Mouse (Mus musculus) midbrain, postnatal 0 days (tissue): ENCODE measurements around the gene Cfap54. TPM values are rescaled to one million over a fixed set of nuclear protein-coding genes. Genes with fewer than 3 reads are reported as not detected.
A peak's percentile ranks its signal among the peaks of the same experiment; 100 is the strongest.

ENCODE experiments used
- ATAC-seq: fragments of 200-750 bp; cut with Nextera tagmentation; 2 replicates; pipeline ENCODE4 v1.8.0; 2017; ENCODE audit warnings: moderate number of reproducible peaks, mild to moderate bottlenecking, moderate TSS enrichment, moderate library complexity; ENCODE audit not compliant: low FRiP score
- DNase-seq: peaks from one replicate; pipeline ENCODE4 v3.0.0-alpha.2; 2015; ENCODE audit warnings: low spot score
- H3K27ac ChIP-seq: fragments of 300-500 bp; sonication (generic); 2 replicates; pipeline ENCODE4 v1.5.1; 2014; ENCODE audit warnings: low read depth, mild to moderate bottlenecking, low read length, mixed read lengths
- H3K27me3 ChIP-seq: fragments of 300-500 bp; sonication (generic); 2 replicates; pipeline ENCODE4 v1.6.1; 2014; ENCODE audit warnings: low read length, control low read depth, mixed read lengths; ENCODE audit not compliant: insufficient read depth
- H3K36me3 ChIP-seq: fragments of 300-500 bp; sonication (generic); 2 replicates; pipeline ENCODE4 v1.6.1; 2014; ENCODE audit warnings: low read length, control low read depth, mixed read lengths; ENCODE audit not compliant: insufficient read depth
- H3K4me1 ChIP-seq: fragments of 300-500 bp; sonication (generic); 2 replicates; pipeline ENCODE4 v1.6.1; 2014; ENCODE audit warnings: mild to moderate bottlenecking, control low read depth, antibody characterized with exemption, low read length, mixed read lengths; ENCODE audit not compliant: insufficient read depth
- H3K4me2 ChIP-seq: fragments of 300-500 bp; sonication (generic); 2 replicates; pipeline ENCODE4 v1.6.1; 2014; ENCODE audit warnings: low read depth, mild to moderate bottlenecking, low read length, mixed read lengths; ENCODE audit not compliant: poor library complexity, severe bottlenecking
- H3K4me3 ChIP-seq: fragments of 300-500 bp; sonication (generic); 2 replicates; pipeline ENCODE4 v1.5.1; 2014; ENCODE audit warnings: low read depth, mild to moderate bottlenecking, low read length, moderate library complexity
- H3K9ac ChIP-seq: fragments of 300-500 bp; sonication (generic); replicated peaks from 2 replicates; pipeline ENCODE4 v1.6.1; 2014; ENCODE audit warnings: mild to moderate bottlenecking, low read length, moderate library complexity, mixed read lengths; ENCODE audit not compliant: poor library complexity, severe bottlenecking
- H3K9me3 ChIP-seq: fragments of 300-500 bp; sonication (generic); 2 replicates; pipeline ENCODE4 v1.6.1; 2016; ENCODE audit warnings: low read length, control low read depth
- CTCF ChIP-seq: IDR thresholded peaks from 2 replicates; pipeline ENCODE4 v1.5.1; 2016; ENCODE audit warnings: antibody characterized with exemption, mild to moderate bottlenecking
- WGBS: fragments of 180-500 bp; shearing (Covaris S2); extraction: QIAGEN DNeasy Blood & Tissue Kit; methylation state at CpG from one replicate; pipeline ENCODE4 v1.1.7; 2014; 5-methylcytosine and 5-hydroxymethylcytosine counted together
- polyA plus RNA-seq: library from polyadenylated mRNA; unstranded; fragments of >200 nt; fragmentation: Nextera tagmentation; extraction: Ambion mirVana; gene quantifications from 2 replicates; pipeline ENCODE4 v1.2.1, GENCODE M21; 2015
- total RNA-seq: library from RNA; depleted of rRNA; stranded (reverse); fragments of >200 nt; gene quantifications from 2 replicates; pipeline ENCODE4 v1.2.3, GENCODE M21; 2014

Gene Cfap54
- total and polyA plus RNA-seq, 2 experiments from 2014 or later: 4.2 to 4.9 TPM

DNA sequence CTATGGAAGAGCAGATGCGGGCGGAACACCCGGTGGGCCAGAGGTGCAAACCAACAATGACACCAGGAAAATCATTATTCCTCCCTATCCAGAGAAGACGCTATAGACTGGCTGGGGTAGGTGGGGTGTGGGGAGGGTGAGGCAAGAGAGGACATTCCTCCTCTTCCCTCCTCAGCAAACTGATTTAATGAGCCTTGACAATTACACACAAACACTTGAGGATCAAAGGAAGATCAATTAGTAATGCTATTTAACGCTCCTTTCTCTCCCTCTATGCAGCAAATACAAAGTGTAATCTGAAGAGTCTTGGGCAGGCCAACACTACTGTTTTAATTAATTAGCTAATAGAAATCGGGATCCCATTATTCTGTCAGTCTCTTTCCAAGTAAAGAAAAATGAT is 174.2 kb downstream of the Cfap54 start:
- 47% methylated on average over 6 of the region's 6 CpGs for WGBS
- Histone ChIP-seq H3K27me3 (no peaks in the 10 kb centered on the region), H3K36me3 (no peaks in the 10 kb centered on the region), H3K27ac (no peak overlapping the region), H3K9ac (no peak overlapping the region), H3K9me3 (no peaks in the 10 kb centered on the region), H3K4me1 (no peaks in the 10 kb centered on the region), H3K4me2 (no peak overlapping the region), H3K4me3 (no peak overlapping the region)
- no peak for DNase-seq
- no peak for ATAC-seq
- TF ChIP-seq CTCF: no peak

DNA sequence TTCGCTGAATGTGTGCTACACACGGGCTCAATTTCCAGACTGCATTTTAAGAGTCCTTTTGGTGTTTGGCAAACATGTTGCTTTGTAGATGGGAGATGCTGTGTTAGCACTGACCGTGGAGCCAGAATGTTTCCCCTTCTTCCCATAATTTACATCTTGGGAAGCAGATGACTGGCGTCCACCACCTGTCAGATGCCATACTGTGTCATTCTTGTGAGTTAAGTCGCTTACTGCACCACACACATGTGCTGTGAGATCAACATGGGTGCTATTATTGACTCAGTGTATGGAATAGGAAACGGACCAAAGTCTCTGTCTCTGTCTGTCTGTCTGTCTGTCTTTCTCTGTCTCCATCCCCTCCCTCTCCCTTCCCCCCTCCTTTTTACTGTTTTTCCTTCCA is 193.0 kb downstream of the Cfap54 start:
- no peak for TF ChIP-seq CTCF
- WGBS: 89% methylated on average over 6 of the region's 6 CpGs
- ATAC-seq (no peak), DNase-seq (no peak)
- no peaks in the 10 kb centered on the region for H3K27me3 ChIP-seq
- no peak overlapping the region for H3K4me3 ChIP-seq
- no peak overlapping the region for H3K4me2 ChIP-seq
- no peak overlapping the region for H3K27ac ChIP-seq
- H3K9ac ChIP-seq: no peak overlapping the region
- H3K4me1 ChIP-seq: no peaks in the 10 kb centered on the region
- H3K9me3 ChIP-seq: no peaks in the 10 kb centered on the region
- no peaks in the 10 kb centered on the region for H3K36me3 ChIP-seq

DNA sequence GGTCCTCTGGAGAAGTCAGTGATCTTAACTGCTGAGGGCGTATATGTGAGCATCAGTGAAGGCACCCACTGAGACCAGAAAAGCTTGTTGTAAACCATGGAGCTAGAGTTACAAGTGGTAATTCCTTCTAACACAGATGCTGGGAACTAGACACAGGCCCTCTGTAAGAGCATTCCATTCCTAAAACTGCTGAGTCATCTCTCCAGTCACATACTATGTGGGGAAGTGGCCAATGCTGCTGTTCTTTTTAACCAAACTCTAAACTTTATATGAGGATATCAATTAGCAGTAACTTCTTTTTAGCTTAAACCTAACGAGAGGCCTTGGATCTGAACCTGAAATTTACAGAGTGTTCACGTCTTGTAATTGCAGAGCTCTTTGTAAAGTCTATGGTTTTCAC is 203.4 kb downstream of the Cfap54 start:
- Histone ChIP-seq H3K9me3 (no peaks in the 10 kb centered on the region), H3K9ac (no peak overlapping the region), H3K4me3 (no peak overlapping the region), H3K4me1 (no peaks in the 10 kb centered on the region), H3K27ac (no peak overlapping the region), H3K27me3 (no peaks in the 10 kb centered on the region), H3K4me2 (no peak overlapping the region), H3K36me3 (no peaks in the 10 kb centered on the region)
- DNase-seq (no peak), ATAC-seq (no peak)
- 93% methylated on average over 3 of the region's 3 CpGs for WGBS
- TF ChIP-seq CTCF: no peak

DNA sequence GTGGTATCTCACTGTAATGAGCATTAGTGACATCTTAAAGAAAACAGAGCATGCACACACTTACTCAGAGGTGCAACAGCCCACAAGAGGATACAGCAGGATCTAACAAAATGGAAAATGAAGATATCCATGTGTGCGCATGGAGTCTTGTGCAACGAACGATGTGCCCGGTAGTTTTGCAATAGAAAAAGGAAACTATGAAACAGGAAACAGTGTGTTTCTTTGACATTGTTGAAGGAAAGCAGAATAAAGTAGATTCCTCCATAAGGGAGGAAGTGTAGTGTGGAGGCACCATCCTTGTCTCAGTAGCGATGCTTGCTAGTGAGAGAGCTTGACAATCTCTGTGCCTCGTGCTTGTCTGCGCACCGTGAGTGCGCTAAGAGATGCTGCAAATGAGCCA is 240.4 kb downstream of the Cfap54 start:
- no peak for DNase-seq
- Histone ChIP-seq H3K9me3 (no peaks in the 10 kb centered on the region), H3K4me1 (no peaks in the 10 kb centered on the region), H3K27ac (no peak overlapping the region), H3K4me3 (no peak overlapping the region), H3K4me2 (no peak overlapping the region), H3K27me3 (no peaks in the 10 kb centered on the region), H3K9ac (no peak overlapping the region), H3K36me3 (no peaks in the 10 kb centered on the region)
- no peak for ATAC-seq
- WGBS: 89% methylated on average over 9 of the region's 9 CpGs
- no peak for TF ChIP-seq CTCF

DNA sequence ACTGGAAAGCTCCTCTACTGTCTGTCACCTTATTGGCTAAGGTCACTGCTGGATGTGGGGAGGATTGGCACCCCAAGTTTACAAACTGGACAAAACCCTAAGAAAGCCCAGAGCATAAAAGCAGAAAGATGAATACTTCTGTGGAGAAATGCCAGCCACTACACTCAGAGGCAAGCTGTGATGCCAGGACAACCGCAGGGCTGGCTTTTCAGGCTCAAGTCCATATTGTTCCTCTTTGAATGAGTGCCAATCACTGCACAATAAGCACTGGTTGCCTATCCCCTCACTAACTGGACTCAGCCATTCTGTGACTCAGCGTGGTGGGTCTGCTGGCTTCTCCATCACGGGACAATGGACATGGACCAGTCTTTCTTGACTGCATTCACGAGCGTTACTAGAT is 243.8 kb downstream of the Cfap54 start:
- no peaks in the 10 kb centered on the region for H3K36me3 ChIP-seq
- H3K4me2 ChIP-seq: no peak overlapping the region
- WGBS: 15% methylated on average over 5 of the region's 5 CpGs
- no peaks in the 10 kb centered on the region for H3K9me3 ChIP-seq
- H3K27me3 ChIP-seq: no peaks in the 10 kb centered on the region
- DNase-seq: peak; percentile 90
- H3K4me1 ChIP-seq: no peaks in the 10 kb centered on the region
- no peak overlapping the region for H3K4me3 ChIP-seq
- H3K9ac ChIP-seq: no peak overlapping the region
- no peak for TF ChIP-seq CTCF
- no peak overlapping the region for H3K27ac ChIP-seq
- ATAC-seq: peak; percentile 78

DNA sequence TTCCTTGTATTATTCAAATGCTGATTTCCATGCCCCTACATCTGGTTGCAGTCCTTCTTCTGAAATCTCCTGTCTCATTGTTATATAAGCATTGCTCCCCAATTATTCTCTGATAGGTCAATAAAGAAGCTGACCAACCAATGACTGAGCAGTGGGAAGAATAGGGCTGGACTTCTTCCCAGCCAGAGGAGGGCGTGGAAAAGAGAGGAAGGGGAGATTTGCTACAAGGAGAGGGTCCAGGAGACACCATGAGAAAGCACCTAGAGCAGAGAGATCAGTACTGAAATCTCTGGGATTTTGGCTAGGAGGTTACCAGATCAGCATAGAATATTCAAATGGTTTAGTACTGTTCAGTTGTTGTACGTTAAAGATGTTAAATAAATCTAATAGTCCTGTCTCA is 244.4 kb downstream of the Cfap54 start:
- no peaks in the 10 kb centered on the region for H3K36me3 ChIP-seq

DNA sequence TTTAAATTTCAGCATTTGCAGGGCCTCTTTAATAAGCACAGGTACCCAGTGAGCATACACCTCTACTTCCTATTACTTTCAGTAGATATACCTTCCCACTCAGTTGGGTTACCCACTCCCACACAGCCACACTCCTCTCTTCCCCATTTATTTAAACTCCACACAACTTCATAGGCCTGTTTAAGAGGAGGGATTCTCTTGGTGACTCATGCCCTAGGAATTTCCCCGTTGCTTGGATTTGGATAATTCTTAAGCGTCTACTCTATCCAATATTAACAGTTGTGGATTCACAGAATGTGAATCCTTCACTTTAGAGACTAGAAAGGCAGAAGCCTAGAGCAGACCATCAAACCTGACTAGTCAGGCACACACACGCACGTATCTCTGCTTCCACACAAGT is 259.9 kb downstream of the Cfap54 start:
- no peaks in the 10 kb centered on the region for H3K9me3 ChIP-seq
- DNase-seq (no peak), ATAC-seq (no peak)
- H3K27ac ChIP-seq: no peak overlapping the region
- H3K9ac ChIP-seq: no peak overlapping the region
- no peaks in the 10 kb centered on the region for H3K36me3 ChIP-seq
- H3K4me1 ChIP-seq: no peaks in the 10 kb centered on the region
- no peaks in the 10 kb centered on the region for H3K27me3 ChIP-seq
- 86% methylated on average over 4 of the region's 4 CpGs for WGBS
- H3K4me3 ChIP-seq: no peak overlapping the region
- no peak overlapping the region for H3K4me2 ChIP-seq
- no peak for TF ChIP-seq CTCF

More for the DNA sequence above, 244.4 kb downstream of the Cfap54 start:
- Histone ChIP-seq H3K27me3 (no peaks in the 10 kb centered on the region), H3K27ac (no peak overlapping the region), H3K9ac (no peak overlapping the region), H3K4me3 (no peak overlapping the region), H3K4me2 (no peak overlapping the region), H3K9me3 (no peaks in the 10 kb centered on the region), H3K4me1 (no peaks in the 10 kb centered on the region)
- TF ChIP-seq CTCF: no peak
- no peak for DNase-seq
- 38% methylated on average over 2 of the region's 2 CpGs for WGBS
- ATAC-seq: no peak
